Mouse (Mus musculus) small intestine, adult 2 months (tissue): Measurements from ENCODE around the gene Spag4. TPM values are rescaled to one million over a fixed set of nuclear protein-coding genes. Genes with fewer than 3 reads are reported as not detected.

ENCODE experiments used
- H3K27ac ChIP-seq: fragments of 200-500 bp; 2 replicates; pipeline ENCODE4 v1.5.1; 2012; ENCODE audit warnings: low read depth, low read length, control low read depth, inconsistent platforms; ENCODE audit not compliant: insufficient read depth
- H3K27me3 ChIP-seq: fragments of 200-500 bp; 2 replicates; pipeline ENCODE4 v1.6.1; 2012; ENCODE audit warnings: mild to moderate bottlenecking, moderate library complexity, low read length, inconsistent platforms; ENCODE audit not compliant: control insufficient read depth, insufficient read depth
- H3K36me3 ChIP-seq: fragments of 200-500 bp; 2 replicates; pipeline ENCODE4 v1.6.1; 2012; ENCODE audit warnings: mild to moderate bottlenecking, low read length, control low read depth, inconsistent platforms; ENCODE audit not compliant: control insufficient read depth, insufficient read depth
- H3K4me1 ChIP-seq: fragments of 200-500 bp; 2 replicates; pipeline ENCODE4 v1.6.1; 2012; ENCODE audit warnings: low read length, inconsistent platforms, mixed read lengths; ENCODE audit not compliant: control insufficient read depth, insufficient read depth, insufficient read length
- H3K4me3 ChIP-seq: fragments of 200-500 bp; 2 replicates; pipeline ENCODE4 v1.5.1; 2012; ENCODE audit warnings: low read depth, mild to moderate bottlenecking, control low read depth, inconsistent platforms, low read length, moderate library complexity
- CTCF ChIP-seq: fragments of 200-500 bp; IDR thresholded peaks from 2 replicates; pipeline ENCODE4 v1.5.1; 2012; ENCODE audit warnings: low read depth, mild to moderate bottlenecking, control low read depth, inconsistent platforms, low read length, moderate library complexity, mixed read lengths; ENCODE audit not compliant: insufficient replicate concordance, insufficient read length; ENCODE audit errors: extremely low read depth
- POLR2A ChIP-seq: fragments of 200-500 bp; IDR thresholded peaks from 2 replicates; pipeline ENCODE4 v1.6.1; 2012; ENCODE audit warnings: low read depth, mild to moderate bottlenecking, control low read depth, inconsistent platforms, low read length, moderate library complexity
- WGBS: fragments of 180-500 bp; shearing (Covaris S2); methylation state at CpG from one replicate; pipeline ENCODE4 v1.1.7; 2018; 5-methylcytosine and 5-hydroxymethylcytosine counted together
- polyA plus RNA-seq: library from polyadenylated mRNA; depleted of rRNA; stranded (reverse); fragments of >200 nt; gene quantifications from 2 replicates; pipeline ENCODE4 v1.2.3, GENCODE M21; 2012

Spag4 gene
- polyA plus RNA-seq, 1 experiment: 0.49 TPM

GRCm38 (mm10) chr2:156047929-156048328, 17.0 kb upstream of the Spag4 start:
- 11% methylated on average over 19 of the region's 19 CpGs for WGBS

GRCm38 (mm10) chr2:156052816-156053215, 12.2 kb upstream of the Spag4 start, which contains the start of gene Fer1l4:
Gene Fer1l4, minus strand, starts transcription at chr2:156052947.
- H3K4me3 ChIP-seq: no peak within 1 kb of the TSS
- no peak within 1 kb of the TSS for H3K27ac ChIP-seq
- H3K36me3 ChIP-seq: no peaks in the 10 kb centered on the region
- H3K4me1 ChIP-seq: peaks cover 6% of the 10 kb centered on the region
- WGBS: 49% methylated on average over 9 of the region's 9 CpGs
- TF ChIP-seq CTCF: no peak
- TF ChIP-seq POLR2A: no peak
- H3K27me3 ChIP-seq: no peaks in the 10 kb centered on the region

More at GRCm38 (mm10) chr2:156047929-156048328, 17.0 kb upstream of the Spag4 start:
- no peaks in the 10 kb centered on the region for H3K27me3 ChIP-seq
- H3K36me3 ChIP-seq: no peaks in the 10 kb centered on the region
- peak overlapping the region; percentile 7 for H3K4me3 ChIP-seq
- H3K27ac ChIP-seq: no peak overlapping the region
- no peak for TF ChIP-seq CTCF
- TF ChIP-seq POLR2A: no peak
- peaks cover 6% of the 10 kb centered on the region for H3K4me1 ChIP-seq

- peak overlapping the region; percentile 81 for H3K4me3 ChIP-seq
- H3K4me1 ChIP-seq: peaks cover 6% of the 10 kb centered on the region
- H3K36me3 ChIP-seq: peaks cover 1% of the 10 kb centered on the region; the same call in 1 of the 2 replicates
- H3K27me3 ChIP-seq: no peaks in the 10 kb centered on the region; the same call in 1 of the 2 replicates
- H3K27ac ChIP-seq: no peak overlapping the region
- WGBS: 33% methylated on average over 10 of the region's 10 CpGs
- TF ChIP-seq POLR2A (no peak), CTCF (no peak)
Observed at GRCm38 (mm10) chr2:156066126-156066525, 1.2 kb downstream of the Spag4 start.

GRCm38 (mm10) chr2:156067916-156068315, 2.9 kb downstream of the Spag4 start:
- H3K27me3 ChIP-seq: no peaks in the 10 kb centered on the region; the same call in 1 of the 2 replicates
- no peak overlapping the region for H3K27ac ChIP-seq
- WGBS: 82% methylated on average over 10 of the region's 10 CpGs
- TF ChIP-seq CTCF (no peak), POLR2A (no peak)
- peaks cover 13% of the 10 kb centered on the region for H3K36me3 ChIP-seq
- no peak overlapping the region for H3K4me3 ChIP-seq
- peaks cover 6% of the 10 kb centered on the region for H3K4me1 ChIP-seq

- H3K4me1 ChIP-seq: no peaks in the 10 kb centered on the region
- no peak for TF ChIP-seq CTCF
- no peak for TF ChIP-seq POLR2A
- no peak overlapping the region for H3K4me3 ChIP-seq
- peaks cover 42% of the 10 kb centered on the region for H3K36me3 ChIP-seq
- H3K27me3 ChIP-seq: no peaks in the 10 kb centered on the region
- no peak overlapping the region for H3K27ac ChIP-seq
- 97% methylated on average over 10 of the region's 10 CpGs for WGBS
Observed at GRCm38 (mm10) chr2:156071236-156071635, 6.3 kb downstream of the Spag4 start.

GRCm38 (mm10) chr2:156073725-156074124, 8.8 kb downstream of the Spag4 start:
- TF ChIP-seq POLR2A: no peak
- no peak for TF ChIP-seq CTCF
- H3K27ac ChIP-seq: no peak overlapping the region
- H3K4me3 ChIP-seq: no peak overlapping the region
- H3K27me3 ChIP-seq: no peaks in the 10 kb centered on the region
- H3K36me3 ChIP-seq: peaks cover 64% of the 10 kb centered on the region
- WGBS: 94% methylated on average over 15 of the region's 15 CpGs
- no peaks in the 10 kb centered on the region for H3K4me1 ChIP-seq

GRCm38 (mm10) chr2:156077461-156077860, 12.5 kb downstream of the Spag4 start:
- peaks cover 61% of the 10 kb centered on the region for H3K36me3 ChIP-seq
- TF ChIP-seq CTCF: no peak
- TF ChIP-seq POLR2A: no peak

More at GRCm38 (mm10) chr2:156077461-156077860, 12.5 kb downstream of the Spag4 start:
- Histone ChIP-seq H3K4me3 (no peak overlapping the region), H3K4me1 (no peaks in the 10 kb centered on the region), H3K27me3 (no peaks in the 10 kb centered on the region), H3K27ac (no peak overlapping the region)
- 87% methylated on average over 7 of the region's 7 CpGs for WGBS
